Mouse (Mus musculus) liver, embryonic 18 days (tissue): Measurements from ENCODE around the gene Iqcf3. TPM values are rescaled to one million over a fixed set of nuclear protein-coding genes. Genes with fewer than 3 reads are reported as not detected.

Source experiments
- polyA plus RNA-seq: library from polyadenylated mRNA; depleted of rRNA; stranded (reverse); fragments of >200 nt; gene quantifications from 2 replicates; pipeline ENCODE4 v1.2.3, GENCODE M21; 2012; rRNA removed

The Iqcf3 gene
- not detected in 2 replicates for polyA plus RNA-seq

GRCm38 (mm10) chr9:106561531-106561930, at the start of gene Iqcf3:
Gene Iqcf3, minus strand, starts transcription at chr9:106561631.

GRCm38 (mm10) chr9:106570896-106571295, 9.5 kb upstream of the Iqcf3 start, which contains the start of gene Iqcf4:
Gene Iqcf4, minus strand, starts transcription at chr9:106570996.

DNA sequence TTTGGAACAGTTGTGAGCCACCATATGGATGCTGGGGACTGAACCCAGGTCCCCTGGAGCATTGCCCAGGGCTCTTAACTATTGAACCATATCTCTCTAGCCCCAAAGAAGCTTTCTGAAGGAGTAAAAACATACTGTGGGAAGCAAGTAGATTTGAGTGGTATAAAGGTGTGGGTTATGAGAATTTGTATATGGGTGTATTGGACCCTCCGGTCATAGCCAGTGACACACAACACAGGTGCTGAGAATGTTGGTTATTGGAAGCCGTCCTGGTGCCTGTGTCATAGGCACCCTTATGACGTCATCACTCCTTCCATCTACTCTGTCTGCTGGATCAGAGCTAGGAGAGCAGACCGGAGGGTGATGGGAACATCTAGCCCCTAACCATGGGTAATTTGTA, 47.2 kb downstream of the Iqcf3 start, which contains the start of gene Iqcf5:
Gene Iqcf5, plus strand, starts transcription at position 301 of the 400 bp plus-strand sequence.

DNA sequence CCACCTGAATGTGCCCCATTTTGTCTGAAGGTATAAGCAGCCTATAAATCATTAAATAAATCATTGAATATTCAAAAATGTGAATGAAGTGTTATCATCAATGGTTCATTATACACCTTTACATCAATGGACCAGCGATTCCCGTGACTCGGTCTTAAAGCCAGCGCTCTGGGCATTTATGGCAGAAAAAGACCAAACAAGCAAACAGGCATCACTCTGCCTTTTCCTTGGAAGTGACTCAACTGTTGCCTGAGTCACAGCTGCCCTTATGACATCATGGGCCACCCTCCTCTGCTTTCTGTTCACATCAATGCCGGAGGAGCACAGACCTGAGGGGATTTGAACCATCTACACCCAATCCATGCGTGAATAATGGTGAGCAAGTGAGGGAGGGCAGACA, 61.8 kb downstream of the Iqcf3 start, which contains the start of gene Iqcf1:
Gene Iqcf1, plus strand, starts transcription at position 301 of the 400 bp plus-strand sequence.

GRCm38 (mm10) chr9:106476924-106477484, 84.4 kb downstream of the Iqcf3 start, which contains the start of gene Parp3:
Gene Parp3, minus strand, starts transcription at chr9:106476949.

GRCm38 (mm10) chr9:106475663-106476001, 85.8 kb downstream of the Iqcf3 start, which contains the start of gene Rrp9:
Gene Rrp9, plus strand, starts transcription at chr9:106475963.

GRCm38 (mm10) chr9:106465571-106466200, 95.7 kb downstream of the Iqcf3 start, which contains the start of gene Gpr62:
Gene Gpr62, minus strand, starts transcription at chr9:106465938.

GRCm38 (mm10) chr9:106453271-106454070, 108.0 kb downstream of the Iqcf3 start, which contains the start of gene Pcbp4:
Gene Pcbp4, plus strand, starts transcription at chr9:106453291.

Other genes starting within 250 kb of the Iqcf3 start
- gene Dusp7, start 193.0 kb downstream of the Iqcf3 start, polyA plus RNA-seq: 8.4 and 8.8 TPM in 2 replicates
- gene Rpl29, start 132.2 kb downstream of the Iqcf3 start, polyA plus RNA-seq: 591 and 692 TPM in 2 replicates
- 13.8 and 13.9 TPM in 2 replicates for gene Acy1, start 123.3 kb downstream of the Iqcf3 start, polyA plus RNA-seq
- 40.9 and 44.3 TPM in 2 replicates for gene Abhd14b, start 114.2 kb downstream of the Iqcf3 start, polyA plus RNA-seq
- gene Abhd14a, start 114.0 kb downstream of the Iqcf3 start, polyA plus RNA-seq: 22.0 and 23.5 TPM in 2 replicates
- 6.5 and 8.3 TPM in 2 replicates for gene Pcbp4, start 108.3 kb downstream of the Iqcf3 start, polyA plus RNA-seq
- gene Gpr62, start 95.7 kb downstream of the Iqcf3 start, polyA plus RNA-seq: 0.03 TPM in 1 of 2 replicates, not detected in the other
- 11.6 and 12.3 TPM in 2 replicates for gene Rrp9, start 85.7 kb downstream of the Iqcf3 start, polyA plus RNA-seq
- gene Parp3, start 84.7 kb downstream of the Iqcf3 start, polyA plus RNA-seq: 2.6 and 2.9 TPM in 2 replicates
- not detected in 2 replicates for gene Iqcf1, start 61.7 kb downstream of the Iqcf3 start, polyA plus RNA-seq
- gene Iqcf5, start 47.1 kb downstream of the Iqcf3 start, polyA plus RNA-seq: 0.19 TPM in 1 of 2 replicates, not detected in the other
- gene Iqcf4, start 9.4 kb upstream of the Iqcf3 start, polyA plus RNA-seq: not detected in 2 replicates
- gene Iqcf6, start 65.0 kb upstream of the Iqcf3 start, polyA plus RNA-seq: not detected in 2 replicates
- not detected in 2 replicates for gene Grm2, start 94.5 kb upstream of the Iqcf3 start, polyA plus RNA-seq
- 16.3 and 18.2 TPM in 2 replicates for gene Tex264, start 124.3 kb upstream of the Iqcf3 start, polyA plus RNA-seq
- gene Rad54l2, start 227.6 kb upstream of the Iqcf3 start, polyA plus RNA-seq: 2.3 and 2.8 TPM in 2 replicates